Mouse (Mus musculus) liver, postnatal 0 days (tissue): Measurements from ENCODE around the gene Rnase4. TPM values are rescaled to one million over a fixed set of nuclear protein-coding genes. Genes with fewer than 3 reads are reported as not detected.

Source experiments
- ATAC-seq: fragments of 200-750 bp; cut with Nextera tagmentation; 2 replicates; pipeline ENCODE4 v1.8.0; 2017; ENCODE audit warnings: mild to moderate bottlenecking, moderate library complexity
- DNase-seq: peaks from one replicate; pipeline ENCODE4 v3.0.0-alpha.2; 2016
- H3K27ac ChIP-seq: fragments of 300-500 bp; sonication (generic); 2 replicates; pipeline ENCODE4 v1.5.1; 2014; ENCODE audit warnings: antibody characterized with exemption, moderate library complexity, mild to moderate bottlenecking, low read depth
- H3K27me3 ChIP-seq: fragments of 300-500 bp; sonication (generic); 2 replicates; pipeline ENCODE4 v1.6.1; 2014; ENCODE audit warnings: low read length, control low read depth, mixed read lengths; ENCODE audit not compliant: insufficient read depth
- H3K36me3 ChIP-seq: fragments of 300-500 bp; sonication (generic); replicated peaks from 2 replicates; pipeline ENCODE4 v1.6.1; 2014; ENCODE audit warnings: mild to moderate bottlenecking, control low read depth, low read length, moderate library complexity, mixed read lengths; ENCODE audit not compliant: insufficient read depth
- H3K4me1 ChIP-seq: fragments of 300-500 bp; sonication (generic); 2 replicates; pipeline ENCODE4 v1.6.1; 2014; ENCODE audit warnings: antibody characterized with exemption, mild to moderate bottlenecking, control low read depth; ENCODE audit not compliant: insufficient read depth
- H3K4me2 ChIP-seq: fragments of 300-500 bp; sonication (generic); 2 replicates; pipeline ENCODE4 v1.6.1; 2014; ENCODE audit warnings: low read depth, mild to moderate bottlenecking, low read length, moderate library complexity, mixed read lengths
- H3K4me3 ChIP-seq: fragments of 300-500 bp; sonication (generic); 2 replicates; pipeline ENCODE4 v1.5.1; 2014; ENCODE audit warnings: low read depth, low read length
- H3K9ac ChIP-seq: fragments of 300-500 bp; sonication (generic); replicated peaks from 2 replicates; pipeline ENCODE4 v1.6.1; 2014; ENCODE audit warnings: mild to moderate bottlenecking, moderate library complexity
- H3K9me3 ChIP-seq: fragments of 300-500 bp; sonication (generic); 2 replicates; pipeline ENCODE4 v1.6.1; 2016; ENCODE audit warnings: mild to moderate bottlenecking, control low read depth, low read length, mixed read lengths
- CTCF ChIP-seq: sonication (generic); IDR thresholded peaks from 2 replicates; pipeline ENCODE4 v1.5.1; 2016; ENCODE audit warnings: antibody characterized with exemption, low read depth
- EP300 ChIP-seq: IDR thresholded peaks from 2 replicates; pipeline ENCODE4 v1.6.1; 2016; ENCODE audit warnings: antibody characterized with exemption, low read depth, mild to moderate bottlenecking
- WGBS: fragments of 180-500 bp; shearing (Covaris S2); extraction: QIAGEN DNeasy Blood & Tissue Kit; methylation state at CpG from one replicate; pipeline ENCODE4 v1.1.7; 2014; ENCODE audit not compliant: insufficient replicate concordance; 5-methylcytosine and 5-hydroxymethylcytosine counted together
- polyA plus RNA-seq: library from polyadenylated mRNA; unstranded; fragments of >200 nt; fragmentation: Nextera tagmentation; extraction: Ambion mirVana; gene quantifications from 2 replicates; pipeline ENCODE4 v1.2.1, GENCODE M21; 2015

Gene Rnase4
- polyA plus RNA-seq, 1 experiment from 2014 or later: 221 TPM

- ATAC-seq (no peak), DNase-seq (no peak)
- Histone ChIP-seq H3K4me2 (peak overlapping the region; percentile 85), H3K9me3 (no peaks in the 10 kb centered on the region), H3K4me3 (peak overlapping the region; percentile 61), H3K27me3 (peaks cover 3% of the 10 kb centered on the region; the same call in 1 of the 2 replicates), H3K27ac (no peak overlapping the region), H3K36me3 (no peaks in the 10 kb centered on the region), H3K9ac (no peak overlapping the region), H3K4me1 (peaks cover 31% of the 10 kb centered on the region)
- TF ChIP-seq CTCF: no peak
- TF ChIP-seq EP300: no peak
- WGBS: 21% methylated on average over 9 of the region's 9 CpGs
Observed at GRCm38 (mm10) chr14:51087762-51088161, 3.1 kb upstream of the Rnase4 start.

- H3K36me3 ChIP-seq: no peaks in the 10 kb centered on the region
- TF ChIP-seq EP300 (no peak), CTCF (no peak)
- 1% methylated on average over 23 of the region's 23 CpGs for WGBS
- peak overlapping the region; percentile 61 for H3K4me3 ChIP-seq
- peaks cover 32% of the 10 kb centered on the region for H3K4me1 ChIP-seq
- H3K27ac ChIP-seq: peak overlapping the region; percentile 95
- ATAC-seq: peak; percentile 19
- peak; percentile 79 for DNase-seq
- peak overlapping the region; percentile 56 for H3K9ac ChIP-seq
- H3K4me2 ChIP-seq: peak overlapping the region; percentile 85
- no peaks in the 10 kb centered on the region for H3K9me3 ChIP-seq
- H3K27me3 ChIP-seq: no peaks in the 10 kb centered on the region
Observed at GRCm38 (mm10) chr14:51088166-51088969, 2.5 kb upstream of the Rnase4 start.

- Histone ChIP-seq H3K4me2 (peak overlapping the region; percentile 85), H3K9me3 (no peaks in the 10 kb centered on the region), H3K27ac (peak overlapping the region; percentile 95), H3K27me3 (no peaks in the 10 kb centered on the region), H3K36me3 (no peaks in the 10 kb centered on the region), H3K4me1 (peaks cover 35% of the 10 kb centered on the region), H3K9ac (peak overlapping the region; percentile 69), H3K4me3 (peak overlapping the region; percentile 61)
- no peak for TF ChIP-seq CTCF
- TF ChIP-seq EP300: no peak; the same call in 1 of the 2 replicates
- under 1% methylated on average over 34 of the region's 34 CpGs for WGBS
- DNase-seq (peak; percentile 94), ATAC-seq (peak; percentile 88)
Observed at GRCm38 (mm10) chr14:51088970-51089673, 1.8 kb upstream of the Rnase4 start.

GRCm38 (mm10) chr14:51089674-51090076, 1.2 kb upstream of the Rnase4 start:
- peak; percentile 46 for ATAC-seq
- TF ChIP-seq CTCF: no peak
- no peak for TF ChIP-seq EP300
- WGBS: under 1% methylated on average over 15 of the region's 15 CpGs
- H3K36me3 ChIP-seq: no peaks in the 10 kb centered on the region
- peak overlapping the region; percentile 61 for H3K4me3 ChIP-seq
- peaks cover 30% of the 10 kb centered on the region for H3K4me1 ChIP-seq
- H3K27ac ChIP-seq: peak overlapping the region; percentile 95
- H3K27me3 ChIP-seq: no peaks in the 10 kb centered on the region
- peak overlapping the region; percentile 85 for H3K4me2 ChIP-seq
- DNase-seq: peak; percentile 43
- H3K9ac ChIP-seq: peak overlapping the region; percentile 69
- H3K9me3 ChIP-seq: no peaks in the 10 kb centered on the region

- H3K4me3 ChIP-seq: peak overlapping the region; percentile 61
- TF ChIP-seq CTCF (no peak), EP300 (no peak)
- DNase-seq: peak; percentile 83
- no peaks in the 10 kb centered on the region for H3K9me3 ChIP-seq
- H3K9ac ChIP-seq: peak overlapping the region; percentile 69
- peak overlapping the region; percentile 95 for H3K27ac ChIP-seq
- peak overlapping the region; percentile 85 for H3K4me2 ChIP-seq
- under 1% methylated on average over 27 of the region's 27 CpGs for WGBS
- no peaks in the 10 kb centered on the region for H3K27me3 ChIP-seq
- H3K4me1 ChIP-seq: peaks cover 33% of the 10 kb centered on the region
- H3K36me3 ChIP-seq: no peaks in the 10 kb centered on the region
- ATAC-seq: peak; percentile 22
Observed at GRCm38 (mm10) chr14:51090077-51090781, 648 bp upstream of the Rnase4 start.

GRCm38 (mm10) chr14:51092073-51092620, 1.3 kb downstream of the Rnase4 start:
- H3K4me3 ChIP-seq: no peak overlapping the region
- peaks cover 37% of the 10 kb centered on the region for H3K4me1 ChIP-seq
- peak overlapping the region; percentile 95 for H3K27ac ChIP-seq
- ATAC-seq: no peak
- H3K4me2 ChIP-seq: peak overlapping the region; percentile 85
- 30% methylated on average over 8 of the region's 8 CpGs for WGBS
- H3K9me3 ChIP-seq: no peaks in the 10 kb centered on the region
- H3K36me3 ChIP-seq: no peaks in the 10 kb centered on the region
- H3K27me3 ChIP-seq: no peaks in the 10 kb centered on the region
- TF ChIP-seq EP300 (no peak), CTCF (no peak)
- no peak for DNase-seq
- no peak overlapping the region for H3K9ac ChIP-seq
